Mouse (Mus musculus): Measurements from ENCODE around the gene Rimbp2. TPM values are rescaled to one million over a fixed set of nuclear protein-coding genes. Genes with fewer than 3 reads are reported as not detected.
"Not testable (repeated sequence)": the region's sequence is repeated elsewhere in the genome, so short reads cannot be mapped to it uniquely, and the experiment has no call there.

Gene Rimbp2
- polyA plus RNA-seq, 1 experiment from 2014 or later = 0.67 TPM

- ATAC-seq = no peak
- Histone ChIP-seq H3K9me3 (ENCODE audit: control insufficient read depth, low read length) (no peaks in the 10 kb centered on the region), H3K9ac (ENCODE audit: low read depth, low read length) (no peak overlapping the region), H3K4me1 (ENCODE audit: control insufficient read depth, insufficient read depth, low read length) (no peaks in the 10 kb centered on the region), H3K4me3 (ENCODE audit: low read length) (no peak overlapping the region), H3K27me3 (replicated peaks; ENCODE audit: control insufficient read depth, insufficient read depth, low read length) (no peaks in the 10 kb centered on the region), H3K4me2 (ENCODE audit: low read depth, low read length) (no peak overlapping the region), H3K27ac (ENCODE audit: low read length) (no peak overlapping the region), H3K36me3 (ENCODE audit: control insufficient read depth, insufficient read depth, low read length) (no peaks in the 10 kb centered on the region)
- WGBS = 94% methylated on average over 7 of the region's 7 CpGs
These were observed 25.7 kb upstream of the Rimbp2 start for GRCm38 (mm10) chr5:128978957-128979356.

- not testable (repeated sequence) for H3K27me3 ChIP-seq (replicated peaks; ENCODE audit: control insufficient read depth, insufficient read depth, low read length); H3K9ac ChIP-seq (ENCODE audit: low read depth, low read length); H3K36me3 ChIP-seq (ENCODE audit: control insufficient read depth, insufficient read depth, low read length); H3K27ac ChIP-seq (ENCODE audit: low read length); H3K4me1 ChIP-seq (ENCODE audit: control insufficient read depth, insufficient read depth, low read length); H3K9me3 ChIP-seq (ENCODE audit: control insufficient read depth, low read length); H3K4me3 ChIP-seq (ENCODE audit: low read length); H3K4me2 ChIP-seq (ENCODE audit: low read depth, low read length); ATAC-seq
- WGBS = 81% methylated on average over 1 of the region's 1 CpGs
These were observed 24.2 kb upstream of the Rimbp2 start for GRCm38 (mm10) chr5:128977466-128977865.

GRCm38 (mm10) chr5:128976266-128976665 lies 23.0 kb upstream of the Rimbp2 start:
- Histone ChIP-seq H3K4me3 (ENCODE audit: low read length) (no peak overlapping the region), H3K4me1 (ENCODE audit: control insufficient read depth, insufficient read depth, low read length) (no peaks in the 10 kb centered on the region), H3K9ac (ENCODE audit: low read depth, low read length) (no peak overlapping the region), H3K4me2 (ENCODE audit: low read depth, low read length) (no peak overlapping the region), H3K27me3 (replicated peaks; ENCODE audit: control insufficient read depth, insufficient read depth, low read length) (no peaks in the 10 kb centered on the region), H3K27ac (ENCODE audit: low read length) (no peak overlapping the region), H3K36me3 (ENCODE audit: control insufficient read depth, insufficient read depth, low read length) (no peaks in the 10 kb centered on the region), H3K9me3 (ENCODE audit: control insufficient read depth, low read length) (no peaks in the 10 kb centered on the region)
- 24% methylated on average over 4 of the region's 4 CpGs for WGBS
- no peak for ATAC-seq

- Histone ChIP-seq H3K4me3 (ENCODE audit: low read length) (no peak overlapping the region), H3K4me1 (ENCODE audit: control insufficient read depth, insufficient read depth, low read length) (no peaks in the 10 kb centered on the region), H3K36me3 (ENCODE audit: control insufficient read depth, insufficient read depth, low read length) (no peaks in the 10 kb centered on the region), H3K27me3 (replicated peaks; ENCODE audit: control insufficient read depth, insufficient read depth, low read length) (no peaks in the 10 kb centered on the region), H3K27ac (ENCODE audit: low read length) (no peak overlapping the region), H3K9ac (ENCODE audit: low read depth, low read length) (peak overlapping the region; percentile 43; the same call in 1 of the 2 replicates), H3K9me3 (ENCODE audit: control insufficient read depth, low read length) (no peaks in the 10 kb centered on the region), H3K4me2 (ENCODE audit: low read depth, low read length) (no peak overlapping the region)
- WGBS = 17% methylated on average over 14 of the region's 14 CpGs
- ATAC-seq = peak; percentile 59; the same call in 1 of the 2 replicates
These were observed 18.0 kb upstream of the Rimbp2 start for GRCm38 (mm10) chr5:128971298-128971697.

- 66% methylated on average over 10 of the region's 10 CpGs for WGBS
These were observed 17.6 kb upstream of the Rimbp2 start for GRCm38 (mm10) chr5:128970878-128971277.

GRCm38 (mm10) chr5:128964353-128964752 lies 11.1 kb upstream of the Rimbp2 start:
- Histone ChIP-seq H3K36me3 (ENCODE audit: control insufficient read depth, insufficient read depth, low read length) (no peaks in the 10 kb centered on the region), H3K9me3 (ENCODE audit: control insufficient read depth, low read length) (0 out of 2 replicates have a peak, but pooled peaks cover 3% of the 10 kb centered on the region), H3K4me3 (ENCODE audit: low read length) (no peak overlapping the region), H3K4me2 (ENCODE audit: low read depth, low read length) (no peak overlapping the region), H3K27ac (ENCODE audit: low read length) (no peak overlapping the region), H3K9ac (ENCODE audit: low read depth, low read length) (no peak overlapping the region), H3K27me3 (replicated peaks; ENCODE audit: control insufficient read depth, insufficient read depth, low read length) (no peaks in the 10 kb centered on the region), H3K4me1 (ENCODE audit: control insufficient read depth, insufficient read depth, low read length) (no peaks in the 10 kb centered on the region)
- ATAC-seq = no peak
- WGBS = 52% methylated on average over 4 of the region's 4 CpGs

More at GRCm38 (mm10) chr5:128970878-128971277, 17.6 kb upstream of the Rimbp2 start:
- ATAC-seq = no peak
- H3K4me1 ChIP-seq (ENCODE audit: control insufficient read depth, insufficient read depth, low read length) = no peaks in the 10 kb centered on the region
- no peak overlapping the region for H3K27ac ChIP-seq (ENCODE audit: low read length)
- peak overlapping the region; percentile 43; the same call in 1 of the 2 replicates for H3K9ac ChIP-seq (ENCODE audit: low read depth, low read length)
- no peaks in the 10 kb centered on the region for H3K27me3 ChIP-seq (replicated peaks; ENCODE audit: control insufficient read depth, insufficient read depth, low read length)
- no peaks in the 10 kb centered on the region for H3K9me3 ChIP-seq (ENCODE audit: control insufficient read depth, low read length)
- H3K4me3 ChIP-seq (ENCODE audit: low read length) = no peak overlapping the region
- H3K4me2 ChIP-seq (ENCODE audit: low read depth, low read length) = no peak overlapping the region
- no peaks in the 10 kb centered on the region for H3K36me3 ChIP-seq (ENCODE audit: control insufficient read depth, insufficient read depth, low read length)

GRCm38 (mm10) chr5:128958916-128959315 lies 5.6 kb upstream of the Rimbp2 start:
- no peak for ATAC-seq
- Histone ChIP-seq H3K27ac (ENCODE audit: low read length) (no peak overlapping the region), H3K9ac (ENCODE audit: low read depth, low read length) (no peak overlapping the region), H3K4me3 (ENCODE audit: low read length) (no peak overlapping the region), H3K27me3 (replicated peaks; ENCODE audit: control insufficient read depth, insufficient read depth, low read length) (no peaks in the 10 kb centered on the region), H3K4me2 (ENCODE audit: low read depth, low read length) (no peak overlapping the region), H3K36me3 (ENCODE audit: control insufficient read depth, insufficient read depth, low read length) (no peaks in the 10 kb centered on the region), H3K4me1 (ENCODE audit: control insufficient read depth, insufficient read depth, low read length) (no peaks in the 10 kb centered on the region), H3K9me3 (ENCODE audit: control insufficient read depth, low read length) (0 out of 2 replicates have a peak, but pooled peaks cover 3% of the 10 kb centered on the region)
- 90% methylated on average over 3 of the region's 3 CpGs for WGBS

GRCm38 (mm10) chr5:128954371-128954770 lies 1.1 kb upstream of the Rimbp2 start:
- H3K36me3 ChIP-seq (ENCODE audit: control insufficient read depth, insufficient read depth, low read length); H3K9me3 ChIP-seq (ENCODE audit: control insufficient read depth, low read length); H3K4me1 ChIP-seq (ENCODE audit: control insufficient read depth, insufficient read depth, low read length); H3K4me3 ChIP-seq (ENCODE audit: low read length); H3K4me2 ChIP-seq (ENCODE audit: low read depth, low read length); ATAC-seq; H3K9ac ChIP-seq (ENCODE audit: low read depth, low read length); H3K27ac ChIP-seq (ENCODE audit: low read length): not testable (repeated sequence)
- 90% methylated on average over 5 of the region's 5 CpGs for WGBS
- peaks cover 11% of the 10 kb centered on the region; the same call in 1 of the 2 replicates for H3K27me3 ChIP-seq (replicated peaks; ENCODE audit: control insufficient read depth, insufficient read depth, low read length)

- WGBS = 2% methylated on average over 35 of the region's 35 CpGs
- no peak for ATAC-seq
- no peaks in the 10 kb centered on the region for H3K9me3 ChIP-seq (ENCODE audit: control insufficient read depth, low read length)
- H3K9ac ChIP-seq (ENCODE audit: low read depth, low read length) = peak overlapping the region; percentile 4; the same call in 1 of the 2 replicates
- peak overlapping the region; percentile 47 for H3K4me2 ChIP-seq (ENCODE audit: low read depth, low read length)
- no peak overlapping the region for H3K27ac ChIP-seq (ENCODE audit: low read length)
- H3K27me3 ChIP-seq (replicated peaks; ENCODE audit: control insufficient read depth, insufficient read depth, low read length) = peaks cover 11% of the 10 kb centered on the region; the same call in 1 of the 2 replicates
- peaks cover 4% of the 10 kb centered on the region; the same call in 1 of the 2 replicates for H3K4me1 ChIP-seq (ENCODE audit: control insufficient read depth, insufficient read depth, low read length)
- H3K36me3 ChIP-seq (ENCODE audit: control insufficient read depth, insufficient read depth, low read length) = no peaks in the 10 kb centered on the region
- H3K4me3 ChIP-seq (ENCODE audit: low read length) = peak overlapping the region; percentile 35
These were observed 743 bp downstream of the Rimbp2 start for GRCm38 (mm10) chr5:128952291-128953195.
